Mouse (Mus musculus): ENCODE measurements at regions not wholly inside any gene's neighbourhood (a gene's known extent, or its start where the extent isn't known, plus 50 kb on each side); places are given as distances from the start of the nearest gene placed in this dataset.

DNA sequence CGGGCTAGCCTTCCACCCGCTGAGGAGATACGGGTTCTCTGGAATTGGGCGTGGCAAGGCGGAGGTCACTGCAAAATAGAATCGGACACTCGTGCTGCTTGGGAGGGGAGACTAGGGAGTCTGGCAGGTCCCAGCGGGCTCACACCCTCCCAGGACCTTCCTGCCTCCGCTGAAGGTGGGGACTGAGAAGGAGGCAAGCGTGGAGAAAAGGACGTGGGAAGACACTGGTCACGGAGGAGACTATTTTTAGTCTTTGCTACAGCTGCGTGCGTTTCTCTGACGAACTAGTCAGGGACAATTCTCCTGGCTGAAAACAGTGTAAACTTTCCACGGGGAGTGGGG lies 92.5 kb upstream of the Bcor start:
- TF ChIP-seq CTCF (IDR thresholded peaks at IDR 0.05; ENCODE audit: insufficient read depth, low read depth, low read length) (no peak), POLR2A (IDR thresholded peaks at IDR 0.05; ENCODE audit: insufficient read depth, low read depth, low read length) (no peak)

All from olfactory bulb, adult 2 months (tissue).